Mouse (Mus musculus) urinary bladder, postnatal 25 days (tissue): ENCODE results near the gene Cfd.
A peak's percentile ranks its signal among the peaks of the same experiment; 100 is the strongest.
"Not testable (repeated sequence)": the region's sequence is repeated elsewhere in the genome, so short reads cannot be mapped to it uniquely, and the experiment has no call there.

Experiments used
- DNase-seq: peaks from one replicate; pipeline ENCODE4 v3.0.0; 2022; ENCODE audit warnings: low spot score

Gene Cfd

DNA sequence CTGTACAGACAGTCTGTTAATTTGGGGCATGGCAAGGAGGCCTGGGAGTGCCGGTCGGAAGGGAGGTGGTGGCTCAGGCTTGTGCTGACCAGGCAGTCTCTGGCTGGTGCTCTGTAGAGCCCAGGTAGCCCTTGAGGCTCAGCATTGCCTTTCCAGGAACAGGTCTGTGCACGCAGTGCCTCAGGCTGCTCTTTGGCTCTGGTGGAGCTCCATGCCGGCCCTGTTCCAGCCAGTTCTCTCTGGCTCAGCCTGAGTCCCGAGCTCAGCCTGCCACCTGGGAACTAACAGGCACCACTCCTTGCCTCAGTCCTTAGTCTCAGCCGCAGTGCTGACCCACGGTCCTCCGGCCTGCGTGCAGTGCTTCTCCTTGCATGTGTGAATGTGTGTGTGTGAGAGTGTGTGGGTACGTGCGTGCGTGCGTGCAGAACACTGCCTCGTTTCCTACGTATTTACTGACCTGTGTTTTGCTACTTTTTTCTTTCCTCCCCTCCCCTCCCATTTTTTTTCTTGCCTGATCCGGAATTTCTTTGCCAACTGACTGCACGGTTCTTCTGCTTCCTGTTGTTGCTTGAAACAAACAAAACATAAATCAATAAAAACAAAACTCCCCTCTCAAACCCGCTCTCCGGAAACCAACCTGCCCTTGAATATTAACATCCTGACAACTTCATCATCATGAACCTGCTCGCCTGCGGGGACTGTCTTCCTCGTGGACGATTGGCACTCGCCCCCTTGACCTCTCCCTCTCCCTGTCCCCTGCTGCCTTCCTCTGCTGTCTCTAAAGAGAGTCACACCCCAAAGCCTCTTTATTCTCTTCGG, 29.2 kb upstream of the Cfd start:
- DNase-seq, result no peak

DNA sequence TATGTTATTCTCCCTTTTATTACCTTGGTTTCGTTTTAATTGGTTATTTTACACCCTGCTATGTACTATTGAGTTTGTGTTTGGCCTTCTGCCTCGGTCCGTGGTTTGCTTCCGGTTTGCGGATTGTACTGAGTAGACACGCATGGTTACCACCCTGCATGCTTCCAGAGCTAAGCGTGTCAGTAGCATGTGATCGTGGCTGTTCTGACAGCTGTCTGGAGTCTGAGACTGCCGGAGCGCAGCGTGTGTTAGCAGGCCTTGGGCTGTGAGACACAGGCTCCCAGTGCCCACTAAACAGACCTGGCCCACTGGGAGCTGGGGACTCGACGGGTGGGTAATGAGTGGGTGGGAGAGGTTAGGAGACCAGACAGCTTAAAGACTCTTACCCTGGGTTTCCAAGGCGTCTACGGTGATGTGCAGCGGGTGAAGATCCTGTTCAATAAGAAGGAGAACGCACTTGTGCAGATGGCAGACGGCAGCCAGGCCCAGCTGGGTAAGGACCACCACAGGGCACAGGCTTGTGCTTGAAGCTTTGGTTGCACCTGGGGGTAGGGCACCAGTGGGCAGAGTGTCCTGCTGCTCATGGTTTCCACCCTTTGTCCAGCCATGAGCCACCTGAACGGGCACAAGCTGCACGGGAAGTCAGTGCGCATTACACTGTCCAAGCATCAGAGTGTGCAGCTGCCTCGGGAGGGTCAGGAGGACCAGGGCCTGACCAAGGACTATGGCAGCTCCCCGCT, 28.4 kb upstream of the Cfd start:
- no peak for DNase-seq

DNA sequence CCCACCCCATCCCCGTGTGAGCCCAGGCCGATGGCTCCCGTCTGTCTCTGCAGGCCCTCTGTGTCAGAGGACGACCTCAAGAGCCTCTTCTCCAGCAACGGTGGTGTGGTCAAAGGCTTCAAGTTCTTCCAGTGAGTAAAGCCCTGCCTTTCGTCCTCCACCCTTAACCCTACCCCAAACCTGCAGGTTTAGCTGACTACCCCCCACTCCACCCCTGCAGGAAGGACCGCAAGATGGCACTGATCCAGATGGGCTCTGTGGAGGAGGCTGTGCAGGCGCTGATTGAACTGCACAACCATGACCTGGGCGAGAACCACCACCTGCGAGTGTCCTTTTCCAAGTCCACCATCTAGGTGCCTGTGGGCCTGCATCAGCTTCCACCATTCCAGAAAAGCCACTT, 27.7 kb upstream of the Cfd start:
- DNase-seq, result no peak

DNA sequence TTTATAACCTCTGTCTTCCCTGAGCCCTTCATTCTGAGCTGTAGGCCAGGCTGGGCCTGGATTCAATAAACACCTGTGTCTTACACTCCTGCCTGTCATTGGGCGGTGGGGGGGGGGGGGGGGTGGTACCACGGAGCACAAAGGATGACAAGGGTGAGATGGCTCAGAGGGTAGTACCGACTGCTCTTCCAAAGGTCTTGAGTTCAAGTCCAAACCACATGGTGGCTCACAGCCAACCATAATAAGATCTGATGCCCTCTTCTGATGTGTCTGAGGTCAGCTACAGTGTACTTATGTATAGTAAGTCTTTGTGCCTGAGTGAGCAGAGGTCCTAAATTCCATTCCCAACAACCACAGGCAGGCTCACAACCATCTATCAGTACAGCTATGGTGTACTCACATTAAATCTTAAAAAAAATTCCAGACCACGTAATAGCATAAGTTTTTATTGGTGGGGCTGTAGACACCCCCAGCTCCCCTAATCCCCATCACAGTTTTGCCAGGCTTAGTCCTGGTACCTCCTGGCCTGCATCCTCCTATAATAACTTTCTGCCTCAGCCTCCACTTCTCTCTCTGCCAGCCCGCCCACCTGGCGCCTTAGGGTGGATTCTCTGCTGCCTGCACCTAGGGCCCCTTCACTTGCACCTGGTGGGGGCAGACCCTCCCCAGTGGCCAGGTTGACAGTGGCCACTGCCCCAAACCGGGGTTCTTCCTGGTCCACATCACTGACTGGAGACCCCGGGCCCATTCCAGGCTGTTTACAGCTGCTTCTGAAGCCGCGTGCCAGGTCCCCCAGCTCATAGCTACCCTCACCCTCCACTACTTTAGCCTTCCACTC, 26.1 kb upstream of the Cfd start:
- DNase-seq, result no peak

DNA sequence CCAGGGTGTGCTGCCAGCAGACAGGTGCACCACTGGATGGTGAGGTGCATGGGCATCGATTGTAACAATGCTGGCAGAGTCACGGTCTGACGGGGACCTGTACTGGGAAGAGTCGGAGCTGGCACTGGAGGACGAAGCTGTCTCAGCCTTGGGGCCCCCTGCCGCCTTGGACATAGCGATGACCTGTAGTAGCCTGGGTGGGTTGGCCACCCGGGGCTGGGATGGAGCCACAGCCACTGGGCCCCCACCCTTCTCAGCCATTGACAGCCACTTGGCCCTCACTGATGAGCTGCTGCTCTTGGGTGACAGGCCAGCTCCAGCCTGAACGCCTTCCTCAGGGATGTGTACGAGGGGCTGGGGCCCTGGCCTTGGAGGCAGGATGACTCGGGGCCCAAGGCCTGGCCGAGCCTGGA, 25.5 kb upstream of the Cfd start:
- DNase-seq, result no peak

DNA sequence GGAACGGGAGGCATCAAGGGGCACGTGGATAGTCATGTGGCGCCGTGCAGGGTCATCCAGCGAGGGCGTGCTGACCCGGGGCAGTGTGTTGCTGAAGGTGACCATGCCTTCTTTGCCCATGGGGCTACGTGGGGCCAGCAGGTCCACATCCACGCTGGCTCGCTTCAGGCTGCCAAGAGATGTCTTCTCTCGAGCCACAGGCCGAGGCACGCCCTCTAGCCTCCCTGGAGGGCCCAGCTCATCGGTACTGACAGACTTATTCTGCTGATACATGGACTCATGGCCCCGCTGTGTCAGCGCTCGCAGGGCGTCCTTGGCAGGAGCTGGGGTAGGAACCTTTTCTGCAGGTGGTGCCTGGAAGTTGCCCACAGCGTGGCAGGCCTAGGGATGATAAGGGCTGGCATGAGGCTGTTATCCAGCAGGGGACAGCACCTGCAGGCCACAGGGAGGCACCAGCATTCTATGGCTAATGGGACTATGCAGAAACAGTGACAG, 24.8 kb upstream of the Cfd start:
- no peak for DNase-seq

DNA sequence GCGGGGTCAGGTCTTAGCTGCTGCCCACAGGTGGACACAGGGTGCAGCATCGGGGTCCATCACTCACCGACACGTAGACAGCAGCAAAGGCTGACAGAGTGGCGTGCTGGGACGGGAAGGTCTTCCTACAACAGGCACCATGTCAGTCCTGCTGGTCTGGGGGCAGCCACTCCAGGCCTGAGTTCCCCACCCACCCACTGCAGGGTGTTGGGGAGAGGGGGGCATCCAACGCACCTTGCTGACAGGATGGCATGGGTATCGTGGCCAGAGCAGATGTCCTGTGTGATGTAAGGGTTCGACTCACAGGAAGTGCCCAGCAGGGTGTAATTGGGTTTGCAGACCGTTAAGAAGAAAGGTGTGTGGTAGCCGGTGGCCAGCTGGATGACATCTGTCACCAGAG, 24.1 kb upstream of the Cfd start:
- no peak for DNase-seq

DNA sequence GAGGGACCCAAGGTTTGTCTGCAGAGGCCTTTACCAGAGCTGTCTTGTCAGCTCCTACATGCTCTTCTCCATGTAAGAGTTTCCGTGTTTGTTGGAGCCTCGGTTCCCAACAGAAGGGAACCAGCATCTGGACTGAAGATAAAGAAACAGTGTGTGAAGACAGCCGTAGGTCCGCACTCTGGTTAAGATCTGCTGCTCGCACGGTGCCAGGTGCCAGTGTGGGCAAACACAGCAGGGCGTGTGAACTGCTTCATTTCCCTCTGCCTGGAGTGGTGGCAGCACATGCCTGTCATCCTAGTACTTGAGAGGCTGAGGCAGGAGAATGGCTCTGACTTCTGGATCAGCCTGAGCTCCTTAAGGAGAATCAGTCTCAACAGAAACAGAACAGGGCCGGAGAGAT, 18.8 kb upstream of the Cfd start:
- DNase-seq, result no peak

DNA sequence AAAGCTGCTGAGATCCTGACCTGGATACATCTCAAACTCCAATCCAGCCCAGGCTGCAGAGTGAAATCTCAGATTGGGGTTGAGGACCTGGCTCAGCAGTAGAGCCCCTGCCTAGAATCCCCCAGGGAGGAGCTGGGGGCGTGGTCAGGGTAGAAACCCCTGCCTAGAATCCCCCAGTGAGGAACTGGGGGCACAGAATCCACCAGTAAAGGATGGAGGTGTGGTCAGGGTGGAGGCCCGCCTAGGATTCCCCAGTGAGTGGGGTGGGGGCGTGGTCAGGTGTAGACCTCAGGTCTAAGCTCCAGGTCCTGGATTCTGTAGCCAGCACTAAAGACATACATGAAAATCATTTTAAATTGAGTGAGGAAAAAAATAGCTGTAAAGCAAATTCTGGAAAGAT, 17.8 kb upstream of the Cfd start:
- no peak for DNase-seq

DNA sequence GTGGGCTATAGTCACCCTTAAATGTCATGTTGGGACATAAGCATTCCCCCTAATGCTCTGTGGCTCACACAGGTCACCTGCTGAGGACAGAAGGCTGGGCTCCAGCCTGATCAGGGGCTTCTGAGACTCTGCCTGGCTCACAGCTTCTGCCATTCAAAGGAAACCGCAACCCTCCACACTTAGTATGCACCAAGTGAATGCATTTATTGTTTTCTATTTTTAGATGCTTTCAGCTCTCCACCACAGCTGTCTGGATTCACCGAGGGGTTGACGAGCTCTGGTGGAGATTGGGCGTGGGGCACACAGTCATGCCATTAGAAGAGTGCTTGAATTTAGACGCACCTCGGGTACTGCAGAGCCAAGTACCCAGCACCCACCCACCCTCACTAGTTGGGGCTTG, 17.3 kb upstream of the Cfd start:
- DNase-seq, result no peak

DNA sequence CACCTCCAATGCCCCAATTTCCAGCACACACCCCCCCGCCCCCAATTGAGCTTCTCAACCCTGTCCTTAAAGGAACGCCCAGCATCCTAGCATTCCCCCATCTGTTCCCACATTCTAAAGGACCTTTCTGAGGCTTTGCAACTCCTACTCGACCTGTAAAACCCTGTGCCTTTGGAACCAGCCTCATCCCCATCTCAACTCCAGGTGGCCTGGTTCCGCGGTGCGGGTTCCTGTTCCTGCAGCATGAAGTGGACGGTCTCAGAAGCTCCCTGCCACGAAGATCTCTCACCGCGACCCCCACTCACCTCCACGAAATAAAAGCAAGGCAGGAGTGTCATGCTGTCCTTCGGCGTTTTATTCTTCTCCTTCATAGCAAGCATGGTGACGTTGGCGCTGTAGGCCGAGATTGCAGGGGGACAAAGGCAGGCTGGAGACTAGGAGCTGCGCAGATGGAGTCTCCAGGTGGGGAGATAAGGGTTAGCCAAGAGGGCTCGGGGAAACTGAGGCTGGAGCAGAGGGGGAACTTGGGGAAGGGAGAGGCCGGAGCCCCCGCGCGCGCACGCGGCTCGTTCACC, 16.9 kb upstream of the Cfd start:
- DNase-seq, result no peak

DNA sequence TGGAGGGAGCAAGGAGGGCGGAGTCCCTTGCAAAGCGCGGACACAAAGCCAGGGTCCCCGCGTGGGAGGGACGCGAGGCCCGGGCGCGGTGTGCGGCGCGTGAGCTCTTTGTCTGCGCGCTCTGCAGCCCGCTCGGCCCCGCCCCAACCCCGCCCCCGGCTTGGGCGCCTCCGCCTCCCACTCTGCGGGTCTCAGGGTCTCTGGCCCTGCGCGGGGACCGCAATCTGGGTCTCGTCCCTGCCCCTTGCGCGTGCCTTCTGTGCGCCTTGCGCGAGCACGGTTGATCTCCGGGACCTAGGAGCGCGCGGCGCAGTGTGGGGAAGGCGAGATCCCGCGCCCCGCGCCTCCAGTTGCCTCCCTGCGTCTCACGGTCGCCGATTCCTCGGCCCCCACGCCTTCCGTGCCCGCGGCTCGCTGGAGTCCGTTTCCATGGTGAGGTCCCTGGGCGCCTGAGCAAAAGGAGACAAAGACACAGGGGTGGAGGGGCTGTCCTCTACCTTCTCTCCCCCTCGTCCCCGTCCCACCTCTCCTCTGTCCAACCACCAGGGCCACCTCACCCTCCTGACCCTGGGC, 16.3 kb upstream of the Cfd start, which contains the start of the genes Prtn3 and Plppr3:
Gene Prtn3, plus strand, starts transcription at position 187 of the 573 bp plus-strand sequence.
Gene Plppr3, minus strand, starts transcription at position 345 of the 573 bp plus-strand sequence.
- DNase-seq, result no peak

DNA sequence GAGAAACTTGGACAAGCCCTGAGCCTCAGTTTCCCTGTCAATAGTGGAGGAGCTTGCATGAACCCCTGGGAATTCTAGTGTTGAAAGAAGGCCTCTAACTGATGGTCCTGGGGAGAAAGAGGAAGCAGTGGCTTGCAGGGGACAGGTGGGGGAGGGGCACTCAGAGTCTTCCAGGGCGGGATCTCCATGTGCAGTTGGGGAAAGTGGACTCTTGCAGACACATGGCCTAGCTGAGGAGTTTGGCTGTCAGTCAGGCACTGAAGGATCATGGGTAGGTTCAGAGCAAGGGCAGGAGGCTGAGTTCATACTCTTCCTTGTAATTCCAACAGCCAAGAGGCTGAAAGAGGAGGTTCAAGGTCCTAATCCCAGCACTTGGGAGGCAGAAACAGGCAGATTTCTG, 13.5 kb upstream of the Cfd start:
- DNase-seq, result no peak

DNA sequence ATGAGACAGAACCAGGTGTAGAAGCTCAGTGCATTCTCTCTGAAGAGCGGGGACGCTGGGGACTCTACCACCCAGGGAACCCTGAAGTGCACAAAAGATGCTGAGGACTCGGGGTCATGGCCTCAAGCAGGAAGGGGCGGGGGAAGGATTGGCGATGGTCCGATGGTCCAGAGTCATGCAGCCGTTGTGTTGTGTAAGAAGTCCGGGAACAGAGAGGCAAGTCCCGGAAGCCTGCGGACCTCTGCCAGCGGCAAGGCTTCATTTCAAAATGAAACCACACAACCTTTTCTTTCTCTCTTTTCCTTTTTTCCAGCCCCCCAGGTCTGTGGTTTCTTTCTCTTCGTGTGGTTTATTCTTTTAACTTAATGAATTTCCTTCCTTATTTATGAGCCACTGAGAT, 12.9 kb upstream of the Cfd start:
- DNase-seq, result no peak

DNA sequence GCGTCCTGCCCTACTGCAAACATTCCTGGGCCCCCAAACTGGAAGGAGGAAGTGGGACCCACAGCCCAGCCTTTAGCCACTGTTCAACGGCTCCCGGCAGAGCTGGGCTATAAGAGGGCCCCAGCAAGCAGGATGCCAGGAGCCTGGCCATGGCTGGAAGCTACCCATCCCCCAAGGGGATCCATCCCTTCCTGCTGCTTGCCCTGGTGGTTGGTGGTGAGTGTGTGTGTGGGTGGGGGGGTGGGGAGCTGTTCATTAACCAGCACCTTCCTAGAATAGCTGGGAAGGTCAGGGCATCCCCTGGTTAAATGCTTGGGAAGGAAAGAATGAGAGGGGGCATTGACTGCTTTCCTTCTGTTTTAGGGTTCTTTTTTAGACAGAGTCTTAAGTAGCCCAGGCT, 11.1 kb upstream of the Cfd start:
- DNase-seq, result no peak

DNA sequence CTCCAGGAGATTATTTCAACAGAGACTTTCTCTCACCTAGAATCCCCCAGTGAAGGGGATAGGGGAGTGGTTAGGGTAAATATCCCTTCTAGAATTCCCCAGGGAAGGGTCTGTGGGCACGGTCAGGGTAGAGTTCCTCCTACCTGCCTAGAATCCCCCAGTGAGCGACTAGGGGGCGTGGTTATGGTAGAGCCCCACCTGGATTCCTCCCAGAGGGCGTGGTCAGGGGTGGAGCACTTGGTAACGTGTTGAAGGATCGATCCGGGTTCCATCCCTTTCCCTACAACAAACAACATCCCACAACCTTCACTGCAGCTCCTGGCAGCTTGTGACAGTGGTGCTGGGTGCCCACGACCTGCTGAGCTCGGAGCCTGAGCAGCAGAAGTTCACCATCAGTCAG, 9.9 kb upstream of the Cfd start:
- no peak for DNase-seq

DNA sequence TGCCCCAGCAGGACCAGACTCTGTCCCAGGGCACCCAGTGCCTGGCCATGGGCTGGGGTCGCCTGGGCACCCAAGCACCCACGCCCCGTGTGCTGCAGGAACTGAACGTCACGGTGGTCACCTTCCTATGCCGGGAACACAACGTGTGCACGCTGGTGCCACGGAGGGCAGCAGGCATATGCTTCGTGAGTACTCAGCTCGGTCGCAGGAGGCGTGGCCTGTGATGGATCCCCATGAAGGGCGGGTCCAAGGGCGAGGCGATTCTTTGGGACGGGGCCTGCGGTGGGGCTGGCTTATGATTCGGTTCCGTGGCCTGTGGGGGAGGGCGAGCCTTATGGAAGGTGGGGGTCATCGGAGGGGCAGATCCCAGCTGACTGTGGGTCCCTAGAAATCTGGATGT, 8.7 kb upstream of the Cfd start:
- no peak for DNase-seq

DNA sequence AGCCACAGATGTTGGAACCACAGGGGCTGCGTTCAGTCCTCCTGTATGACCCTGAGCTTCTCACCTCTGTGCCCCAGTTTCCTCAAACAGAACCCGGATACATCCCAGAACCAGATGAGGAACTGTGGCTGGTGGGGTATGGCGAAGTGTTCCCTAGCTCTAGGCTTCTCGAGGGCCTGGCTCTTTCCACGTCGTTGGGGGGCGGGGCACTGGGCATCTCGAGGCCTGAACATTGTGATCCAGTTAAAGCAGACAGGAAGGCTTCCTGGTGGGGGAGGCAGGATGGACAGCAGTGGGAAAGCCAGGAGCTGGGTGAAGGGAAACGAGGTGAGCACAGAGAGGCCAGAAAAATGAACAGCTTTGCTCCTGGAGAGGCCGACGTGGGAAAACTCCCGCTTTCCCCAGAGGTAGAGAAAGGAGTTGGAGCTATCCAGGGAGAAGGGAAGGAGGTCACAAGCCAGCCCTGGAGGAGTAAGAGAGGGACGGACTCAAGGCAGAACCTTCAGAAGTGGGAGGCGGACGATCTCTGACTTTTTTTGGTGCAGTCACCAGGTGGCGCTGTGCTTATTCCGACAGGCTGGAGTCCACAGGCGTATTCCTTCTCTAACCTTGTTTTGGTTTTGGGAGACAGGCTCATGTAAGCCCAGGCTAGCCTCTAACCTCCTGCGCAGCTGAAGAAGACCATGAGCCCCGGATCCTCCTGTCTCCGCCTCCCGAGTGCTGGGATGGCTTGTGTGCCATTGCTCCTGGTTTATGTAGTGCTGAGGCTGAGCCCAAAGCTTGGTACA, 7.2 kb upstream of the Cfd start:
- peak; percentile 81 for DNase-seq

DNA sequence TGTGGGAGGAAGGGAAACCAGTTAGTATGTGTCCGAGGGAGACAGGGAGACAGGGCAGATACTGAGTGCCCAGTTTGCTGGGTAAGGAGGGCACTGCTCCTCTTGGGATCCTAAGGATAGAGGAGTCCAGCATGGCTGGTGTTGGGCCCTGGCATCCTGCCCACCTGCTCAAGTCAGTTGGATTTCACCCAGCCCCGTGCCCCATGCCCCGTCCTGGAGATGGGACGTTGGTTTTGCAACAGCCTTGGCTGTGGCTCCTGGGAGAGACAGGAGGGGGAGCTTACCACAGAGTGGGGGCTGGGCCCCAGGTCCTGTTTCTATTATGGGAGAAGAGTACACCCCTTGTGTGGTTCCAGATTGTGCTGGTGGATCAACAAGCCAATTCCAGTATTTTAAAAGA, 6.2 kb upstream of the Cfd start:
- DNase-seq, result no peak

DNA sequence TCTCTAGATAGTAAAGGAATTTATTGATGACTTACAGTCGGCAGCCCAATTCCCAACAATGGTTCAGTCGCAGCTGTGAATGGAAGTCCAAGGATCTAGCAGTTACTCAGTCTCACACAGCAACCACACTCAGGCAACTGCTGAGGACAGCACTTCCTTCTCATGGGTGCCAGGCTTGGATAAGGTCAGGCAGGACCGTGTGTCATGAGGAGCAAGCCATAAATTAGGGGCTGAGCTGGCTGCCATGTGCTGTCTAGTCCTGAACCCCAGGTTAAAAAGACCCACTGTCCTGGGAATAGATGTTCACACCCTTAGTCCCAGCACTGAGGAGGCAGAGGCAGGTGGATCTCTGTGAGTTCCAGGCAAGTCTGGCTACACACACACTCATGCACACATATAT, 5.7 kb upstream of the Cfd start:
- DNase-seq, result not testable (repeated sequence)

DNA sequence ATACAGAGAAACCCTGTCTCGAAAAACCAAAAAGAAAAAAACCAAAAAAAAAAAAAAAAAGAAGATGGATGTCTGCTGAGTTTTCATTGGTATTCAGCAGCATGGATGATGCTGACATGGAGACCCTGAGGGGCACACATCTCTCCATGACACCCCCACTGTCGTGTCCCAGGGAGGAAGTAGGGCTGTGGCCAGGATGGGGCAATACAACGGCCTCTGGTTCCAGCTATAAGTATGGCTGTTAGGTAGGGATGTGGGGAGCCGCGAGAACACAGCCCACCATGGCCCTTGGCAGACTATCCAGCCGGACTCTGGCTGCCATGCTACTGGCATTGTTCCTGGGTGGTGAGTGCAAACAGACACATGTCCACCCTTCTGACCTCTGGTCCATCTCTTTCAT, 4.6 kb upstream of the Cfd start, which contains the start of gene Elane:
Gene Elane, plus strand, starts transcription at position 194 of the 400 bp plus-strand sequence.
- DNase-seq, result no peak
